Mouse (Mus musculus): ENCODE measurements around the gene BC024978.

BC024978 gene

GRCm38 (mm10) chr7:27258205-27258899 is 62.8 kb downstream of the BC024978 start, which contains the start of gene Numbl:
Gene Numbl (plus strand): TSS chr7:27258433.
- in situ Hi-C loops (cut with MboI; ENCODE audit: low sequenced_read_pairs): no loop called here

GRCm38 (mm10) chr7:27259271-27259721 is 63.7 kb downstream of the BC024978 start:
- in situ Hi-C loops (cut with MboI; ENCODE audit: low sequenced_read_pairs): no loop called here

GRCm38 (mm10) chr7:27259771-27260170 is 64.2 kb downstream of the BC024978 start:
- in situ Hi-C loops (cut with MboI; ENCODE audit: low sequenced_read_pairs): no loop called here

Measured in CH12F3 (cell line).